Mouse (Mus musculus) heart, postnatal 25 days (tissue): ENCODE data around the gene Lurap1. TPM values are rescaled to one million over a fixed set of nuclear protein-coding genes. Genes with fewer than 3 reads are reported as not detected.

Source experiments
- DNase-seq: peaks from one replicate; pipeline ENCODE4 v3.0.0; 2022; ENCODE audit warnings: low spot score
- intact Hi-C: fragments of 180-260 bp; cut with DNase I; formaldehyde crosslinking; loops from one replicate; pipeline ENCODE4 v1.15.1; 2025
- total RNA-seq, 2 experiments: library from RNA; stranded (reverse); gene quantifications; 2 replicates each; pipeline ENCODE4 v1.2.3; 2021

The Lurap1 gene
- total RNA-seq, 2 experiments from 2014 or later, result 3.3 to 3.9 TPM

- no peak for DNase-seq
- intact Hi-C loops, result loop anchor here (5.0 kb wide), 2 partner anchors 82 to 157 kb away; no protein-coding TSS in a partner anchor
These were observed 13.8 kb upstream of the Lurap1 start for GRCm38 (mm10) chr4:116164759-116165554.

GRCm38 (mm10) chr4:116162142-116162541 is 11.0 kb upstream of the Lurap1 start:
- no peak for DNase-seq
- intact Hi-C loops, result no loop called here

GRCm38 (mm10) chr4:116160769-116161168 is 9.6 kb upstream of the Lurap1 start:
- intact Hi-C loops, result no loop called here
- no peak for DNase-seq

- DNase-seq, result no peak
- intact Hi-C loops, result no loop called here
These were observed 8.8 kb upstream of the Lurap1 start for GRCm38 (mm10) chr4:116159912-116160311.

- intact Hi-C loops, result no loop called here
- DNase-seq, result no peak
These were observed 6.7 kb upstream of the Lurap1 start for GRCm38 (mm10) chr4:116157882-116158281.

- intact Hi-C loops, result no loop called here
- DNase-seq, result no peak
These were observed 1.6 kb upstream of the Lurap1 start for GRCm38 (mm10) chr4:116152702-116153101.

- DNase-seq, result no peak
- intact Hi-C loops, result no loop called here
These were observed 296 bp downstream of the Lurap1 start for GRCm38 (mm10) chr4:116150862-116151221.

- intact Hi-C loops, result no loop called here
- DNase-seq, result peak; percentile 25
These were observed 829 bp downstream of the Lurap1 start for GRCm38 (mm10) chr4:116150156-116150861.

- DNase-seq, result no peak
- intact Hi-C loops, result loop anchor here (2.0 kb wide), 1 partner anchor 75 kb away; the partner anchor contains the start of genes Lrrc41 and Uqcrh
These were observed 1.4 kb downstream of the Lurap1 start for GRCm38 (mm10) chr4:116149812-116150155.

GRCm38 (mm10) chr4:116143891-116144717 is 7.0 kb downstream of the Lurap1 start:
- intact Hi-C loops, result no loop called here
- DNase-seq, result peak; percentile 48

GRCm38 (mm10) chr4:116143317-116143811 is 7.8 kb downstream of the Lurap1 start:
- no peak for DNase-seq
- intact Hi-C loops, result no loop called here

GRCm38 (mm10) chr4:116142269-116142668 is 8.9 kb downstream of the Lurap1 start:
- intact Hi-C loops, result no loop called here
- no peak for DNase-seq

GRCm38 (mm10) chr4:116141736-116142135 is 9.4 kb downstream of the Lurap1 start:
- intact Hi-C loops, result no loop called here
- DNase-seq, result no peak

- intact Hi-C loops, result no loop called here
- no peak for DNase-seq
These were observed 10.2 kb downstream of the Lurap1 start for GRCm38 (mm10) chr4:116140801-116141574.

- DNase-seq, result no peak
- intact Hi-C loops, result no loop called here
These were observed 13.6 kb downstream of the Lurap1 start for GRCm38 (mm10) chr4:116137421-116137996.

GRCm38 (mm10) chr4:116134990-116135389 is 16.1 kb downstream of the Lurap1 start:
- intact Hi-C loops, result loop anchor here (1.0 kb wide), 1 partner anchor 33 kb away; no protein-coding TSS in a partner anchor

GRCm38 (mm10) chr4:116133126-116133525 is 18.0 kb downstream of the Lurap1 start:
- DNase-seq, result no peak
- intact Hi-C loops, result no loop called here

More at GRCm38 (mm10) chr4:116134990-116135389, 16.1 kb downstream of the Lurap1 start:
- no peak for DNase-seq

- intact Hi-C loops, result no loop called here
These were observed 23.2 kb downstream of the Lurap1 start for GRCm38 (mm10) chr4:116127956-116128355.

GRCm38 (mm10) chr4:116125803-116126386 is 25.2 kb downstream of the Lurap1 start:
- DNase-seq, result no peak
- intact Hi-C loops, result no loop called here

More at GRCm38 (mm10) chr4:116127956-116128355, 23.2 kb downstream of the Lurap1 start:
- no peak for DNase-seq
